In genomic region chr10:81294442-81294841, GRCm38 (mm10) we compare ENCODE assay signal across 8 mouse cellular contexts. TPM values are rescaled to one million over a fixed set of nuclear protein-coding genes. Genes with fewer than 3 reads are reported as not detected.
DNase-seq lines count a peak whose midpoint lies in the region; ATAC-seq and TF ChIP-seq lines count a peak whose summit lies in the region.

No protein-coding gene starts in this region.

- no peak for ATAC-seq in heart, embryonic 12.5 days (ENCODE audit: insufficient number of reproducible peaks, low FRiP score)
- ATAC-seq in heart, postnatal 0 days (ENCODE audit: insufficient read depth, low read depth): no peak
- ATAC-seq in midbrain, embryonic 12.5 days (ENCODE audit: low FRiP score, low read depth): no peak

- peaks cover 61% of the 10 kb centered on the region for H3K4me1 ChIP-seq in heart, embryonic 12.5 days (replicated peaks)
- H3K4me1 ChIP-seq in heart, postnatal 0 days (ENCODE audit: control insufficient read depth, insufficient read depth): peaks cover 40% of the 10 kb centered on the region
- H3K4me1 ChIP-seq in midbrain, embryonic 12.5 days: peaks cover 35% of the 10 kb centered on the region

- intact Hi-C loops in heart, postnatal 14 days (cut with DNase I): no loop called here

- TF ChIP-seq EP300 in heart, postnatal 0 days (IDR thresholded peaks at IDR 0.05; ENCODE audit: low read depth): no peak

- peak overlapping the region; percentile 87 for H3K4me2 ChIP-seq in heart, embryonic 12.5 days
- H3K4me2 ChIP-seq in heart, postnatal 0 days (ENCODE audit: low read depth, low read length): peak overlapping the region; percentile 73
- H3K4me2 ChIP-seq in midbrain, embryonic 12.5 days (replicated peaks): peak overlapping the region; percentile 93

- H3K27ac ChIP-seq in heart, embryonic 12.5 days (ENCODE audit: poor library complexity, severe bottlenecking): no peak overlapping the region
- H3K27ac ChIP-seq in heart, postnatal 0 days (ENCODE audit: low read depth): no peak overlapping the region
- H3K27ac ChIP-seq in midbrain, embryonic 12.5 days (replicated peaks): no peak overlapping the region

- no peaks in the 10 kb centered on the region for H3K36me3 ChIP-seq in heart, embryonic 12.5 days
- H3K36me3 ChIP-seq in heart, postnatal 0 days (replicated peaks; ENCODE audit: control insufficient read depth, insufficient read depth, low read length): no peaks in the 10 kb centered on the region
- no peaks in the 10 kb centered on the region for H3K36me3 ChIP-seq in midbrain, embryonic 12.5 days

- no peaks in the 10 kb centered on the region for H3K9me3 ChIP-seq in heart, embryonic 12.5 days (replicated peaks)
- H3K9me3 ChIP-seq in heart, postnatal 0 days (replicated peaks; ENCODE audit: control insufficient read depth, low read length): no peaks in the 10 kb centered on the region
- no peaks in the 10 kb centered on the region for H3K9me3 ChIP-seq in midbrain, embryonic 12.5 days

- H3K27me3 ChIP-seq in heart, embryonic 12.5 days (replicated peaks): peaks cover 21% of the 10 kb centered on the region
- H3K27me3 ChIP-seq in heart, postnatal 0 days (ENCODE audit: control insufficient read depth, insufficient read depth, low read length): peaks cover 13% of the 10 kb centered on the region; the same call in 1 of the 2 replicates
- peaks cover 24% of the 10 kb centered on the region for H3K27me3 ChIP-seq in midbrain, embryonic 12.5 days

- WGBS in heart, embryonic 12.5 days: 48% methylated on average over 8 of the region's 8 CpGs
- WGBS in heart, postnatal 0 days: 43% methylated on average over 8 of the region's 8 CpGs
- 75% methylated on average over 8 of the region's 8 CpGs for WGBS in midbrain, embryonic 12.5 days

- peak overlapping the region; percentile 74 for H3K4me3 ChIP-seq in heart, embryonic 12.5 days
- peak overlapping the region; percentile 62 for H3K4me3 ChIP-seq in heart, postnatal 0 days (ENCODE audit: low read depth, low read length)
- peak overlapping the region; percentile 88 for H3K4me3 ChIP-seq in midbrain, embryonic 12.5 days

- no peak for DNase-seq in heart, postnatal 14 days
- DNase-seq in brain, adult 2 months (ENCODE audit: low read depth, low spot score): peak; percentile 93
- no peak for DNase-seq in heart, postnatal 0 days (ENCODE audit: low spot score)
- no peak for DNase-seq in left cerebral cortex, adult 9 months (ENCODE audit: low spot score in 2 of 2)
- no peak for DNase-seq in right cerebral cortex, postnatal 14 days
- DNase-seq in right cerebral cortex, postnatal 4 days: no peak

- TF ChIP-seq CTCF in heart, postnatal 0 days (IDR thresholded peaks at IDR 0.05; ENCODE audit: low read depth): no peak

- peak overlapping the region; percentile 89 for H3K9ac ChIP-seq in heart, embryonic 12.5 days
- H3K9ac ChIP-seq in heart, postnatal 0 days (replicated peaks; ENCODE audit: low read depth, low read length): peak overlapping the region; percentile 60; the same call in 1 of the 2 replicates
- H3K9ac ChIP-seq in midbrain, embryonic 12.5 days (replicated peaks): peak overlapping the region; percentile 89

RNA-seq across cellular contexts. Expression of gene Pip5k1c, which starts 1.7 kb away (rescaled TPM):
- 41.1 and 43.4 TPM in 2 replicates for polyA plus RNA-seq in heart, embryonic 12.5 days (2016; fragmentation: Nextera tagmentation; extraction: Ambion mirVana)
- total RNA-seq in heart, postnatal 14 days (2021): 10 to 100 TPM; 34.8 to 36.7 TPM
- 38.5 and 44.3 TPM in 2 replicates for total RNA-seq in heart, postnatal 0 days (2014; rRNA removed; ENCODE audit: low replicate concordance)
- polyA plus RNA-seq in heart, postnatal 0 days (2015; fragmentation: Nextera tagmentation; extraction: Ambion mirVana): 20.9 and 21.4 TPM in 2 replicates
- polyA plus RNA-seq in midbrain, embryonic 12.5 days (2016; fragmentation: Nextera tagmentation; extraction: Ambion mirVana): 89.9 and 92.6 TPM in 2 replicates

RNA-seq across cellular contexts. Expression of gene Tjp3, which starts 3.1 kb away (rescaled TPM):
- polyA plus RNA-seq in heart, embryonic 12.5 days (2016; fragmentation: Nextera tagmentation; extraction: Ambion mirVana): 1.7 and 2.3 TPM in 2 replicates
- total RNA-seq in heart, postnatal 14 days (2021): under 1 TPM; 0.14 to 0.34 TPM
- 0.12 and 2.3 TPM in 2 replicates for total RNA-seq in heart, postnatal 0 days (2014; rRNA removed; ENCODE audit: low replicate concordance)
- 0.51 and 0.62 TPM in 2 replicates for polyA plus RNA-seq in heart, postnatal 0 days (2015; fragmentation: Nextera tagmentation; extraction: Ambion mirVana)
- 6.6 and 7.5 TPM in 2 replicates for polyA plus RNA-seq in midbrain, embryonic 12.5 days (2016; fragmentation: Nextera tagmentation; extraction: Ambion mirVana)

RNA-seq across cellular contexts. Expression of gene Cactin, which starts 26.5 kb away (rescaled TPM):
- polyA plus RNA-seq in heart, embryonic 12.5 days (2016; fragmentation: Nextera tagmentation; extraction: Ambion mirVana): 37.3 and 40.3 TPM in 2 replicates
- 10 to 100 TPM; 15.6 to 17.8 TPM for total RNA-seq in heart, postnatal 14 days (2021)
- 14.3 and 14.9 TPM in 2 replicates for total RNA-seq in heart, postnatal 0 days (2014; rRNA removed; ENCODE audit: low replicate concordance)
- 12.8 and 13.7 TPM in 2 replicates for polyA plus RNA-seq in heart, postnatal 0 days (2015; fragmentation: Nextera tagmentation; extraction: Ambion mirVana)
- 58.8 and 60.5 TPM in 2 replicates for polyA plus RNA-seq in midbrain, embryonic 12.5 days (2016; fragmentation: Nextera tagmentation; extraction: Ambion mirVana)

RNA-seq across cellular contexts. Expression of gene Apba3, which starts 27.7 kb away (rescaled TPM):
- polyA plus RNA-seq in heart, embryonic 12.5 days (2016; fragmentation: Nextera tagmentation; extraction: Ambion mirVana): 43.3 and 46.1 TPM in 2 replicates
- total RNA-seq in heart, postnatal 14 days (2021): 10 to 100 TPM; 85.5 to 97.2 TPM
- 84.8 and 114 TPM in 2 replicates for total RNA-seq in heart, postnatal 0 days (2014; rRNA removed; ENCODE audit: low replicate concordance)
- 45.2 and 46.1 TPM in 2 replicates for polyA plus RNA-seq in heart, postnatal 0 days (2015; fragmentation: Nextera tagmentation; extraction: Ambion mirVana)
- 34.8 and 36.1 TPM in 2 replicates for polyA plus RNA-seq in midbrain, embryonic 12.5 days (2016; fragmentation: Nextera tagmentation; extraction: Ambion mirVana)

RNA-seq across cellular contexts. Expression of gene Mrpl54, which starts 27.7 kb away (rescaled TPM):
- 243 and 253 TPM in 2 replicates for polyA plus RNA-seq in heart, embryonic 12.5 days (2016; fragmentation: Nextera tagmentation; extraction: Ambion mirVana)
- 10 to 100 TPM; 83.0 to 96.2 TPM for total RNA-seq in heart, postnatal 14 days (2021)
- 272 and 288 TPM in 2 replicates for total RNA-seq in heart, postnatal 0 days (2014; rRNA removed; ENCODE audit: low replicate concordance)
- polyA plus RNA-seq in heart, postnatal 0 days (2015; fragmentation: Nextera tagmentation; extraction: Ambion mirVana): 264 and 272 TPM in 2 replicates
- 168 and 169 TPM in 2 replicates for polyA plus RNA-seq in midbrain, embryonic 12.5 days (2016; fragmentation: Nextera tagmentation; extraction: Ambion mirVana)
